Mouse (Mus musculus): Measurements from ENCODE around the gene Sdccag8.

Gene Sdccag8

GRCm38 (mm10) chr1:176943987-176944386, 129.5 kb downstream of the Sdccag8 start:
- no peak for DNase-seq (ENCODE audit: low spot score)

- DNase-seq (ENCODE audit: low spot score): no peak
These were observed 130.2 kb downstream of the Sdccag8 start for GRCm38 (mm10) chr1:176944458-176945174.

- DNase-seq (ENCODE audit: low spot score): no peak
These were observed 130.7 kb downstream of the Sdccag8 start for GRCm38 (mm10) chr1:176945175-176945540.

GRCm38 (mm10) chr1:176946031-176946795, 131.8 kb downstream of the Sdccag8 start:
- no peak for DNase-seq (ENCODE audit: low spot score)

GRCm38 (mm10) chr1:176946796-176947181, 132.3 kb downstream of the Sdccag8 start:
- no peak for DNase-seq (ENCODE audit: low spot score)

GRCm38 (mm10) chr1:176948861-176949260, 134.4 kb downstream of the Sdccag8 start:
- DNase-seq (ENCODE audit: low spot score): no peak

GRCm38 (mm10) chr1:176949320-176949719, 134.9 kb downstream of the Sdccag8 start:
- no peak for DNase-seq (ENCODE audit: low spot score)

- DNase-seq (ENCODE audit: low spot score): no peak
These were observed 135.6 kb downstream of the Sdccag8 start for GRCm38 (mm10) chr1:176950061-176950460.

GRCm38 (mm10) chr1:176951836-176952235, 137.4 kb downstream of the Sdccag8 start:
- DNase-seq (ENCODE audit: low spot score): no peak

GRCm38 (mm10) chr1:176958311-176958710, 143.9 kb downstream of the Sdccag8 start:
- no peak for DNase-seq (ENCODE audit: low spot score)

- no peak for DNase-seq (ENCODE audit: low spot score)
These were observed 147.3 kb downstream of the Sdccag8 start for GRCm38 (mm10) chr1:176961716-176962115.

GRCm38 (mm10) chr1:176962894-176963293, 148.4 kb downstream of the Sdccag8 start:
- DNase-seq (ENCODE audit: low spot score): no peak

- DNase-seq (ENCODE audit: low spot score): no peak
These were observed 152.8 kb downstream of the Sdccag8 start for GRCm38 (mm10) chr1:176967299-176967698.

- DNase-seq (ENCODE audit: low spot score): no peak
These were observed 156.4 kb downstream of the Sdccag8 start for GRCm38 (mm10) chr1:176970635-176971478.

- no peak for DNase-seq (ENCODE audit: low spot score)
These were observed 157.0 kb downstream of the Sdccag8 start for GRCm38 (mm10) chr1:176971479-176971797.

- DNase-seq (ENCODE audit: low spot score): no peak
These were observed 159.1 kb downstream of the Sdccag8 start for GRCm38 (mm10) chr1:176973356-176974088.

- DNase-seq (ENCODE audit: low spot score): no peak
These were observed 164.8 kb downstream of the Sdccag8 start for GRCm38 (mm10) chr1:176979235-176979634.

- DNase-seq (ENCODE audit: low spot score): no peak
These were observed 165.7 kb downstream of the Sdccag8 start for GRCm38 (mm10) chr1:176980140-176980539.

GRCm38 (mm10) chr1:176980801-176981400, 166.4 kb downstream of the Sdccag8 start:
- DNase-seq (ENCODE audit: low spot score): no peak

GRCm38 (mm10) chr1:176981511-176981910, 167.1 kb downstream of the Sdccag8 start:
- DNase-seq (ENCODE audit: low spot score): no peak

- no peak for DNase-seq (ENCODE audit: low spot score)
These were observed 168.2 kb downstream of the Sdccag8 start for GRCm38 (mm10) chr1:176982671-176983070.

- DNase-seq (ENCODE audit: low spot score): no peak
These were observed 171.2 kb downstream of the Sdccag8 start for GRCm38 (mm10) chr1:176985691-176986090.

All from ovary, postnatal 14 days (tissue).